Mouse (Mus musculus) ovary, postnatal 14 days (tissue): ENCODE data around the gene Tmem268.

Source experiments
- DNase-seq: peaks from one replicate; pipeline ENCODE4 v3.0.0; 2022; ENCODE audit warnings: low spot score

Gene Tmem268

GRCm38 (mm10) chr4:63558407-63559081, at the start of gene Tmem268:
TSS of gene Tmem268 (plus strand) at chr4:63558781.
- peak; percentile 70 for DNase-seq

DNA sequence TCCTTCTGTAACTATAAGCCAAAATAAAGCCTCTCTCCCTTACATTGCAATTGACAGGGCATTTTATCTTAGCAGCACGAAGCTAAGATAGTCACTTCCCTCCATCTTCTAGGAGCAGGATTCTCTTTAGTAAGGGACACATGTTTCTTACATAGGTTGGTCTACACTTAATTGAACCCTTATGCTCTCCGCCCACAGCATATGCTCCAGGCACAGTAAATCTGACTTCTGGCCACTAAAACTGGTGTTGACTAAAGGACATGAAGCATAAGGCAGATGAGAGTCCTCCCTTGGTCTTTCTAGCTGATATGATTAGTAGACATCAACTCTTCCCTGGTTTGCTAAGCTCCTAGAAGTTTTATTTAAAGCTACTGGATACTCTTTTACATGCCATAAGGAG, 45.7 kb upstream of the Tmem268 start:
- DNase-seq: no peak

GRCm38 (mm10) chr4:63514454-63514984, 44.1 kb upstream of the Tmem268 start:
- no peak for DNase-seq

- no peak for DNase-seq
Observed at GRCm38 (mm10) chr4:63515021-63515420, 43.6 kb upstream of the Tmem268 start.

DNA sequence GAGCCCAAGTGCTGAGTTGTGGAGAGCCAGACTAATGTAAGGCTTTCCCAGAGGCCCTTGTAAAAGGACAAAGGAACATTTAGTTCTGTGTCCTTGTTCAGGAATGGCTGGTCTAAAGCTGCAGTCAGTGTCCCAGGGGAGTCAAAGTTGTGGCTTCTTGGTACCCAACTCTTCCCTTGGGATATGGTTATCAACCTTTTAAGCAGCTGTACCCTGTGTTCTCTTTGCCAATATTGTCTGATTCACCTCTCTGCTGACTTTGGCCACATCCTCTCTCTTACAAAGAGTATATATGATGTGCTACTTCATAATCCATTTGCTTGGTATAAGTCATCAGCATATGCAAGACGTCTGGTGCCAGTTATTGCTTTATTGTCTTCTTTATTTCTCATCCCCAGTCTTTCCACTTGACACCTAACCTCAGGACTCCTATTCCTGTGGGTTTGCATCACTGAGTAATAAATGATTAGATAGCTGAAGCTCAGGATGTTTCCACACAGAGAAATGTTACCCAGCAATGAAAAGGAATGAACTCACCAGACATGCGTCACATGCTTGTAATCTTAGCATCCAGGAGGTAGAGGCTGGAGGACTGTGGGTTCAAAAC, 36.7 kb upstream of the Tmem268 start:
- no peak for DNase-seq

DNA sequence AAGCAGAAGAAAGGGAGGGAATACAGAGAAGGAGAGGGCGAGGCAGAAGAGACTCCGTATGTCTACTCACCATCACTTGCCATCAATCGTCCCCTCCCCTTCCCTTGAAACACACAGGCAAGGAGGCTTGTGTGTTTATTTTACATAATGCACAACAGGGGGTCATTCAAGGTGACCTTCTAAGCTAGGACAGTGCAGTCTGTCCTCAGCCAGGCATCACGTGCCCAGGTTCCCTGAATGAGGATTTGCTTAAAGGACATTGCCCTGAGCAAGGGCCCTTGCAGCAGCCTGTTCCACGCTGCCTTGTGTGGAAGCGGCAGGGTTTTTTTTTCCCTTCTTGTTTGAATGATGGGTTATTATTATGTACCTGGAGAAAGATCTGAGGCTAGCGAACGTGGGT, 33.1 kb upstream of the Tmem268 start:
- no peak for DNase-seq

GRCm38 (mm10) chr4:63528946-63529345, 29.6 kb upstream of the Tmem268 start:
- DNase-seq: no peak

DNA sequence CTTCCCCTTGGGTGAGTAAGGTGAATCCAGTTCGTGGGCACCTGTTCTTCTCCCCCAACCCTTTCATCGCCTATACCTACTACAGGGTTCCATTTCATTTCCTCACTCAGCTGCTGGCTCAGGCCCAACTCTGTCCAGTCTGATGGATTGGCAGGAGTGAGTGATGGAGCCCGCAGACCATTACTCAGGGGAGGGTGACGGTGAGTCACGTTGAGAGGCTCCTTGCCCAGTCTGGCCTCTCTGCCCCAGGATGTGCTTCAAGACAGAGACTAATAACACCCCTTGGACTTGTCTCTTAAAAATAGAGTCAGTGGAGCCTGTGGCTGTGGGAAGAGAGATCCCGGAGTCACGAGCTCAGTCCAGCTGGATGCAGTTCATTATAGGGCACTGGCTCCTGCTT, 28.2 kb upstream of the Tmem268 start:
- DNase-seq: no peak

- DNase-seq: no peak
Observed at GRCm38 (mm10) chr4:63537602-63538001, 21.0 kb upstream of the Tmem268 start.

- DNase-seq: no peak
Observed at GRCm38 (mm10) chr4:63542209-63542608, 16.4 kb upstream of the Tmem268 start.

DNA sequence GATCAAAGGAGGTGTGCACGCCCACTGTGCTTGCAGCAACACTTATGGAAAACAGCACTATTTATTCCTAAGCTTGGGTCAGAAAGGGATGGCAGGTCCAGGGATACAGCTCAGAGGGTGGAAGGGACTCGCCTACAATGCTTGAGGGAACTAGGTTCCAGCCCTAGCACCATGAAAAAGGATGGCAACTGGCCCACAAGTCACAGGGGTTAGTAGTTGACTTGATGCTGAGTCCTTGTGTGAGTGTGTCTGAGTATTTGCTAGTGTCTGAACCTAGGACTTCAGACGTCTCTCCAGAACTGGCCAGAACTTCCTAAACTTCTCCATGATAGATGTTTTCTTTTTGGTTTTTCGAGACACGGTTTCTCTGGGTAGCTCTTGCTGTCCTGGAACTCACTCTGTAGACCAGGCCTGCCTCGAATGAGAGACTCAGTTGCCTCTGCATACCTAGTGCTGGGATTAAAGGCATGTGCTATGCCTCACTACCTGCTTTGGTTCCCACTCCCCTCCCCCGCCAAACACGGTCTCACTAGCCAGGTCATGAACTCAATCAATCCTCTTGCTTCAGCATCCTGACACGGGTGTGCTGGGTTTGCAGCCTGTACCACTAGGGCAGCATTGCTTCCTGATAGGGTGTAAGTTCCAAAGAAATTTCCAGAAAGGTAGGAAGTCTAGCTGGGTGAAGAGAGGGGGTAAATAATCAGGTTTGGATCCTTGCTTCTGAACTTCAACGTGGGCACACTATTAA, 14.7 kb upstream of the Tmem268 start:
- no peak for DNase-seq

- DNase-seq: peak; percentile 93
Observed at GRCm38 (mm10) chr4:63544494-63545230, 13.9 kb upstream of the Tmem268 start, which contains the start of gene Atp6v1g1. TSS of gene Atp6v1g1 (plus strand) at chr4:63544772.

DNA sequence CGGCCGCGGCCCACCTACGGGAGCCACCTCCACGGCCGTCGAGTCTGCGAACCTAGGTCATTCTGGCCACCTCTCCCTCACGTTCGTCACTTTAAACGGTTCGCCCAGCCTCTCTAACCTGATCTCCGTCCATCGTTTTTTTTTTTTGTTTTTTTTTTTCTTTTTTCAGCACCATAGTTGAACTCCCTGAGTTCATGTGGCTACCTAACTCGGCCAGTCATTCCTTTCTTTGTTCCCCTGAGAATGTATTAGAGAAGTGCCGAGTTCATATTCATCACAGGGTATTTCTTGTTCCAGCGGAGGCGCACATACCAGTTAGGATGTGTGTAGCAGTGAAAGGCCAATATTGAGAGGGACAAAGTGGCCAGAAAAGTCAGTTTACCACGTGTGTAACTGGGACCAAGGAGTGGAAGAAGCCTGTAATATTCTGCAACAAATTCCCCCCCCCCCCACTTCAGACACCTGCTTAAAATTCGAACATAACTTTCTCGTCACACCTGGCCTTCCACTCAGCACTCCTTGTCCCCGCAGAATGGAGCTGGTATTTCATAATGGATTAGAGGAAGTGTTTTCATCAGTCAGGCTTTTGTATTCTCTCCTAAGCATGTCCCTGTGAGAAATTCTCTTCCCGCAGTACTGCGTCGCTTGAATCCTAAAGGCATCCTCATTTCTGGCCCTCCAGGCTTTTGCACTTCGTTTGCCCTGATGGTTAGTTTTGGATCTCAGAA, 13.2 kb upstream of the Tmem268 start:
- no peak for DNase-seq

GRCm38 (mm10) chr4:63546441-63547055, 12.0 kb upstream of the Tmem268 start:
- no peak for DNase-seq

DNA sequence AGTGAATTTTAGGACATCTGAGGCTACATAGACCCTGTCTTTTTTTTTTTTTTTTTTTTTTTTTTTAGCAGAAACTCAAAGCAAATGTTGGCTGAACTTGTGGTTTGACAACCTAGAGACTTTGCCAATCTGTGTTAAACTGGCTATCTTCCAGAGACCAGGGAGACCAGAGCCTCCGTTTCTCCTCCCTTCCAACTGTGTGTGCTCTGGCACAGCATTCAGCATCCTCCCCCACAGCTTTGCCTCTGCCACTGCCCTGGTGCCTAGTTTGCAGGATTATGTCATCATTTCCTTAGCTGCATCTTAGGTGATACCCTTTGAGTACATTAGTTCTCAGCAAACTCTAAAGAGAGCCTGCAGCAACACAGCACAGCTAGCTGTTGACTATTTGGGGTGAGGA, 10.8 kb upstream of the Tmem268 start:
- DNase-seq: no peak

GRCm38 (mm10) chr4:63548491-63548890, 10.1 kb upstream of the Tmem268 start:
- no peak for DNase-seq

DNA sequence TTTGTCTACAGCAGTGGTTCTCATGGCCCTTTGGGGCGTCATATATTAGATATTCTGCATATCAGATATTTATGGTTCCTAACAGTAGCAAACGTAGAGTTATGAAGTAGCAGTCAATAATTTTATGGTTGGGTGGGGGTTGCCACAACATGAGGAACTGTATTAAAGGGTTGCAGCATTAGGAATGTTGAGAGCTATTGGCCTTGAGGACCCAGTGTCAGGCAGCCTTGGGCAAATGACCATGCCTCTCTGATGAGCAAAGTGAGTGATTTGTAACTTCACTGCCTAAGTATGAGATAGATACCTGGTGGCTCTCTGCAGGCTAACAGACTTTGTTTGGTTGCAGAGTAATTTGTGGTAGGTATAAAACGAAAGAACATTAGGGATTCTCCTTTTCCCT, 7.7 kb upstream of the Tmem268 start:
- no peak for DNase-seq

- no peak for DNase-seq
Observed at GRCm38 (mm10) chr4:63552865-63553264, 5.7 kb upstream of the Tmem268 start.

GRCm38 (mm10) chr4:63553789-63554576, 4.6 kb upstream of the Tmem268 start:
- no peak for DNase-seq

DNA sequence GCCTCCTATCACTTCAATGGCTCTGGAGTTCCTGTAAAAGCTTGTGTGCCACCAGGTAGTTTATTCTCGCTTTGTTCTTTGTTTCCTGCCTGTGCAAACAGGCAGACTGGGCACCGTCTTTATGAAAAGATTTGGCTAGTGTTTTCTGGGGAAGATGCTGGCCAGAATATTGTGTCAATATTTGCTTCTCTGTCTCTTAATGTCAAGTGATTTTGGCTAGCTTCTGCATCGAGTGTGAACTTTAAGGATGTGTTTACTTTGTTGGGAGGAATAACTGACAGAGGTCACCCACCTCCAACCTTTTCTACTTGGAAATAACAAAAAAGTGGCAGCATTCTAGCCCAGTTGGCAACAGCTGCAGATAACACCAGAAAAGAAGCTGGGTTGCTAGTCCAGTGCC, 4.0 kb upstream of the Tmem268 start:
- no peak for DNase-seq
